Mouse (Mus musculus) liver, postnatal 0 days (tissue): ENCODE data around the gene Tdrd1.

Source experiments
- CTCF ChIP-seq: sonication (generic); IDR thresholded peaks from 2 replicates; pipeline ENCODE4 v1.5.1; 2016; ENCODE audit warnings: antibody characterized with exemption, low read depth
- EP300 ChIP-seq: IDR thresholded peaks from 2 replicates; pipeline ENCODE4 v1.6.1; 2016; ENCODE audit warnings: antibody characterized with exemption, low read depth, mild to moderate bottlenecking

GRCm38 (mm10) chr19:56787911-56788310, 38.1 kb upstream of the Tdrd1 start:
- TF ChIP-seq CTCF (no peak), EP300 (no peak)
